Mouse (Mus musculus) limb, embryonic 14.5 days (tissue): ENCODE measurements around the gene Ttll7. TPM values are rescaled to one million over a fixed set of nuclear protein-coding genes. Genes with fewer than 3 reads are reported as not detected.

Experiments
- ATAC-seq: fragments of 200-750 bp; cut with Nextera tagmentation; 2 replicates; pipeline ENCODE4 v1.8.0; 2017; ENCODE audit warnings: low read depth, moderate number of reproducible peaks, moderate TSS enrichment; ENCODE audit not compliant: low FRiP score
- DNase-seq: peaks from one replicate; pipeline ENCODE4 v3.0.0-alpha.2; 2015; ENCODE audit warnings: low spot score
- H3K27ac ChIP-seq: fragments of 300-500 bp; sonication (generic); replicated peaks from 2 replicates; pipeline ENCODE4 v1.5.1; 2014; ENCODE audit warnings: low read depth, mild to moderate bottlenecking, low read length, moderate library complexity, mixed read lengths
- H3K27me3 ChIP-seq: fragments of 300-500 bp; sonication (generic); 2 replicates; pipeline ENCODE4 v1.6.1; 2014; ENCODE audit warnings: low read length, mixed read lengths; ENCODE audit not compliant: control insufficient read depth, insufficient read depth
- H3K36me3 ChIP-seq: fragments of 300-500 bp; sonication (generic); 2 replicates; pipeline ENCODE4 v1.6.1; 2014; ENCODE audit warnings: mild to moderate bottlenecking, low read length, moderate library complexity, mixed read lengths; ENCODE audit not compliant: control insufficient read depth, insufficient read depth
- H3K4me1 ChIP-seq: fragments of 300-500 bp; sonication (generic); 2 replicates; pipeline ENCODE4 v1.6.1; 2014; ENCODE audit warnings: antibody characterized with exemption, low read length, mixed read lengths; ENCODE audit not compliant: control insufficient read depth, insufficient read depth
- H3K4me2 ChIP-seq: fragments of 300-500 bp; sonication (generic); replicated peaks from 2 replicates; pipeline ENCODE4 v1.6.1; 2014; ENCODE audit warnings: low read depth, mild to moderate bottlenecking, low read length, moderate library complexity; ENCODE audit not compliant: severe bottlenecking
- H3K4me3 ChIP-seq: fragments of 300-500 bp; sonication (generic); replicated peaks from 2 replicates; pipeline ENCODE4 v1.5.1; 2014; ENCODE audit warnings: low read length
- H3K9ac ChIP-seq: fragments of 300-500 bp; sonication (generic); 2 replicates; pipeline ENCODE4 v1.6.1; 2014; ENCODE audit warnings: mild to moderate bottlenecking, low read depth, low read length, moderate library complexity; ENCODE audit not compliant: severe bottlenecking
- H3K9me3 ChIP-seq: fragments of 300-500 bp; sonication (generic); 2 replicates; pipeline ENCODE4 v1.6.1; 2016; ENCODE audit warnings: low read length; ENCODE audit not compliant: control insufficient read depth
- POLR2A ChIP-seq: fragments of 200-500 bp; IDR thresholded peaks from 2 replicates; pipeline ENCODE4 v1.8.0; 2012; ENCODE audit warnings: inconsistent platforms, mild to moderate bottlenecking, moderate library complexity, borderline replicate concordance; ENCODE audit not compliant: insufficient read depth, insufficient read length; ENCODE audit errors: extremely low read depth
- WGBS: fragments of 180-500 bp; shearing (Covaris S2); extraction: QIAGEN DNeasy Blood & Tissue Kit; methylation state at CpG from one replicate; pipeline ENCODE4 v1.1.7; 2014; 5-methylcytosine and 5-hydroxymethylcytosine counted together
- polyA plus RNA-seq, 2 experiments: library from polyadenylated mRNA; depleted of rRNA in 1 of 2; stranded (reverse) in 1 of 2; unstranded in 1 of 2; fragments of >200 nt; fragmentation: Nextera tagmentation in 1 of 2; extraction: Ambion mirVana in 1 of 2; gene quantifications; 2 replicates each; pipeline versions ENCODE4 v1.2.1 to v1.2.3; 2012 to 2014

Gene Ttll7
- polyA plus RNA-seq, 2 experiments: 1.4 to 1.7 TPM

DNA sequence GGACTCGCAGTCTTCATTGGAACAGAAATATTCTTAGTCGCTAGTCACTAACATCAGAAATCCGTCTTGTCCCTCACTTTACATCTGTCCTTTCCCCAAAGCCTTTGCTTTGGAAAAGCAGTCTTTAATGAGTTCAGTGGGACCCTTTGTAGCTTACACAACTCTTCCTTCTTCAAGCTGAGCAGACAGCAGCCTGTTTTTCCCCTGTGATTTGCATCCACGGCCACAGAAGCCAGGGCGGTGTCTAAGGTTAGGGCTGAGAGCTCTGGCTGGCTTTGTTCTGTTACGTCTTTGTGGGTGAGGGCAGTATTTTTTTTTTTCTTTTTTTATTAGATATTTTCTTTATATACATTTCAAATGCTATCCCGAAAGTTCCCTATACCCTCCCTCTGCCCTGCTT is 76.0 kb downstream of the Ttll7 start:
- H3K27me3 ChIP-seq: no peaks in the 10 kb centered on the region
- no peak overlapping the region for H3K4me2 ChIP-seq
- no peak for TF ChIP-seq POLR2A
- ATAC-seq (no peak), DNase-seq (no peak)
- H3K9ac ChIP-seq: no peak overlapping the region
- H3K27ac ChIP-seq: no peak overlapping the region
- no peaks in the 10 kb centered on the region for H3K9me3 ChIP-seq
- 0 out of 2 replicates have a peak, but pooled peaks cover 5% of the 10 kb centered on the region for H3K36me3 ChIP-seq
- H3K4me1 ChIP-seq: no peaks in the 10 kb centered on the region
- no peak overlapping the region for H3K4me3 ChIP-seq
- WGBS: 81% methylated on average over 7 of the region's 7 CpGs

DNA sequence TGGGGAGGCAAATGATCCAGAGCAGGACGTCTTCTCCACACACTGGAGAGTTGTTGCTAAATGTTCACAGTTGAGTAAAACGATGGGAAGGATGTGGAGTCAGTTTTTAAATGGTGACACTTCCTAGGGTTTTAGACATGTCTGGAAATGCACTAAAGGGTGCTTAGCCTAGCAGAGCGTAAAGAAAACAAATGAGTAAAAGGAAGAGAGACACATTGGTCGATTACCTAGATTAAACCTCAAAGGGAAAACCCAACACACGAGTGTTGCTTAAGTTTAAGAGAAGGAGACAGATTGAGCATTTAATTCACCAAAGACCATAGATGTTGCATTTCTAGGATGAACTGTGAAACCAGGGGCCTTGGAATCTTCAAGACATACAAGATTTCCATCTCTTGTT is 76.8 kb downstream of the Ttll7 start:
- ATAC-seq: no peak
- WGBS: 82% methylated on average over 5 of the region's 5 CpGs

DNA sequence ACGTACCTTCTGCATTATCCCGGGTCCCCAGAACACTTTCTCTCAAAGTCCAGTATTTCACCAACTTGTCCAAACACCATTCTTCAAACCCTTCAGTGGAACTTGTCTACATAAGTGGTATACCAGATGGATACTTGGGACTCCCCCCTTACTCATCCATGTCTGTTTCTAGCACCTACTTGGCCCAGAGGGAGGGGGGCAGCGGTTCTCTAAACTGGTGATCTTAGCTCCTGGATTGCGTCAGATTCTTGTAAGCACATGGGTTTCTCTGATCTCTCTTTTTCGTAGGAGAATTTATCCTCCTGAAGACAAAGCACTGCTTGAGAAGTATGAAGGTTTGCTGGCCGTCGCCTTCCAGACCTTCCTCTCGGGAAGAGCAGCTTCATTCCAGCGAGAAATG is 79.0 kb downstream of the Ttll7 start:
- Histone ChIP-seq H3K9ac (no peak overlapping the region), H3K27me3 (no peaks in the 10 kb centered on the region), H3K4me3 (no peak overlapping the region), H3K4me2 (no peak overlapping the region), H3K36me3 (0 out of 2 replicates have a peak, but pooled peaks cover 5% of the 10 kb centered on the region), H3K9me3 (no peaks in the 10 kb centered on the region), H3K27ac (no peak overlapping the region), H3K4me1 (no peaks in the 10 kb centered on the region)
- ATAC-seq (no peak), DNase-seq (no peak)
- WGBS: 93% methylated on average over 9 of the region's 9 CpGs
- no peak for TF ChIP-seq POLR2A

More for the DNA sequence above, 76.8 kb downstream of the Ttll7 start:
- TF ChIP-seq POLR2A: no peak
- no peaks in the 10 kb centered on the region for H3K4me1 ChIP-seq
- no peak overlapping the region for H3K9ac ChIP-seq
- H3K9me3 ChIP-seq: no peaks in the 10 kb centered on the region
- H3K36me3 ChIP-seq: 0 out of 2 replicates have a peak, but pooled peaks cover 5% of the 10 kb centered on the region
- no peaks in the 10 kb centered on the region for H3K27me3 ChIP-seq
- H3K4me3 ChIP-seq: no peak overlapping the region
- DNase-seq: no peak
- H3K27ac ChIP-seq: no peak overlapping the region
- no peak overlapping the region for H3K4me2 ChIP-seq

DNA sequence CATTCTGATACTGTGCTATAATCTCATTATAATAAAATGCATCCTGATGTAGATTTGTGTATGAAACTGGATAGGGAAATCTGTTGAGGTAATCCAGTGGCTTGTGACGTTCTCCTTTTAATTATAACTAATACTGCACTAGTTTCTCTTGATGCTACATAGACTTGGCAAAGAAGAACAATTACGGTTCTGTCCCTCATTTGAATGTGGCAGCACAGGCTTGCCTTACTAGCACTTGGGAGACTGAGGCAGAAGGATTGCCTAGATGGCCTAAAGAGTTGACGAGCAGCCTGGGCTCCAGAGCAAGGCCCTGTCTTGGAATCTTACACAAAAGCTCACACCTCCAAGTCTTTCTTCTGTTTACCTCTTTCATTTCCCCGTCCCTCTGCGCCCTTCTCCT is 80.3 kb downstream of the Ttll7 start:
- ATAC-seq: no peak
- DNase-seq: no peak
- WGBS: 74% methylated on average over 5 of the region's 5 CpGs

GRCm38 (mm10) chr3:146936888-146937287 is 84.7 kb downstream of the Ttll7 start:
- Histone ChIP-seq H3K27ac (no peak overlapping the region), H3K27me3 (no peaks in the 10 kb centered on the region), H3K4me1 (no peaks in the 10 kb centered on the region), H3K4me2 (no peak overlapping the region), H3K9ac (no peak overlapping the region), H3K36me3 (no peaks in the 10 kb centered on the region), H3K4me3 (no peak overlapping the region), H3K9me3 (no peaks in the 10 kb centered on the region)
- ATAC-seq: no peak
- DNase-seq: no peak
- 72% methylated on average over 4 of the region's 4 CpGs for WGBS
- TF ChIP-seq POLR2A: no peak

More for the DNA sequence above, 80.3 kb downstream of the Ttll7 start:
- Histone ChIP-seq H3K27me3 (no peaks in the 10 kb centered on the region), H3K27ac (no peak overlapping the region), H3K4me2 (no peak overlapping the region), H3K36me3 (0 out of 2 replicates have a peak, but pooled peaks cover 5% of the 10 kb centered on the region), H3K9ac (no peak overlapping the region), H3K4me3 (no peak overlapping the region), H3K9me3 (no peaks in the 10 kb centered on the region), H3K4me1 (no peaks in the 10 kb centered on the region)
- no peak for TF ChIP-seq POLR2A
